Mouse (Mus musculus) left cerebral cortex, postnatal 36 days (tissue): ENCODE data around the gene Sergef. TPM values are rescaled to one million over a fixed set of nuclear protein-coding genes. Genes with fewer than 3 reads are reported as not detected.

Experiments used
- DNase-seq, 2 experiments: peaks; one replicate each; pipeline ENCODE4 v3.0.0; 2021 to 2022; ENCODE audit warnings: low spot score in 2 of 2, mixed read lengths in 1 of 2
- intact Hi-C: fragments of 180-260 bp; cut with DNase I; formaldehyde crosslinking; loops from one replicate; pipeline ENCODE4 v1.15.1; 2025
- total RNA-seq, 2 experiments: library from RNA; stranded (reverse); gene quantifications; 2 replicates each; pipeline ENCODE4 v1.2.3; 2021

Sergef gene
- total RNA-seq, 2 experiments from 2014 or later: 56.4 to 67.6 TPM

GRCm38 (mm10) chr7:46397732-46398333 is 241.8 kb downstream of the Sergef start:
- DNase-seq: no peak
- intact Hi-C loops: loop anchor here (1.0 to 10.0 kb wide), 3 partner anchors 23 to 137 kb away; no protein-coding TSS in a partner anchor

GRCm38 (mm10) chr7:46396928-46397731 is 242.5 kb downstream of the Sergef start:
- peak; percentile 73 to 83 for DNase-seq
- intact Hi-C loops: loop anchor here (1.0 to 10.0 kb wide), 3 partner anchors 24 to 138 kb away; no protein-coding TSS in a partner anchor

- DNase-seq: peak; percentile 71 to 80
- intact Hi-C loops: loop anchor here (5.0 to 10.0 kb wide), 2 partner anchors 41 to 138 kb away; no protein-coding TSS in a partner anchor
These were observed 243.2 kb downstream of the Sergef start, which contains the start of gene Kcnc1 for GRCm38 (mm10) chr7:46396231-46396927. Gene Kcnc1 (plus strand): TSS chr7:46396497.

- intact Hi-C loops: loop anchor here (5.0 to 10.0 kb wide), 2 partner anchors 42 to 139 kb away; no protein-coding TSS in a partner anchor
- no peak for DNase-seq
These were observed 244.0 kb downstream of the Sergef start for GRCm38 (mm10) chr7:46395571-46395970.

- intact Hi-C loops: loop anchor here (5.0 to 10.0 kb wide), 2 partner anchors 42 to 140 kb away; no protein-coding TSS in a partner anchor
- no peak for DNase-seq
These were observed 244.7 kb downstream of the Sergef start for GRCm38 (mm10) chr7:46394933-46395332.

GRCm38 (mm10) chr7:46393718-46394511 is 245.7 kb downstream of the Sergef start:
- no peak for DNase-seq
- intact Hi-C loops: loop anchor here (1.0 to 10.0 kb wide), 2 partner anchors 141 to 213 kb away; no protein-coding TSS in a partner anchor

Other genes starting within 250 kb of the Sergef start
- 100 to 1,000 TPM; 134 to 138 TPM for gene Kcnc1, start 243.3 kb downstream of the Sergef start, total RNA-seq
- gene Tph1, start 32.7 kb upstream of the Sergef start, total RNA-seq: under 1 TPM in 1 of 2 experiments, not detected in 1; 0.42 TPM
- gene Saal1, start 70.9 kb upstream of the Sergef start, total RNA-seq: 1 to 10 TPM; 7.9 to 9.4 TPM
- not detected for gene Saa3, start 75.9 kb upstream of the Sergef start, total RNA-seq
- not detected for gene Saa4, start 92.8 kb upstream of the Sergef start, total RNA-seq
- not detected for gene Saa1, start 103.2 kb upstream of the Sergef start, total RNA-seq
- gene Saa2, start 112.0 kb upstream of the Sergef start, total RNA-seq: not detected
- gene Hps5, start 156.3 kb upstream of the Sergef start, total RNA-seq: 10 to 100 TPM; 13.8 to 16.6 TPM
- 10 to 100 TPM; 36.9 to 40.3 TPM for gene Gtf2h1, start 156.3 kb upstream of the Sergef start, total RNA-seq
- gene Ldha, start 201.7 kb upstream of the Sergef start, total RNA-seq: 100 to 1,000 TPM; 352 to 416 TPM
- gene Ldhc, start 221.4 kb upstream of the Sergef start, total RNA-seq: not detected